Mouse (Mus musculus): Measurements from ENCODE around the gene Gm10073. TPM values are rescaled to one million over a fixed set of nuclear protein-coding genes. Genes with fewer than 3 reads are reported as not detected.
"Not testable (repeated sequence)": the region's sequence is repeated elsewhere in the genome, so short reads cannot be mapped to it uniquely, and the experiment has no call there.

Gm10073 gene
- polyA plus RNA-seq, 2 experiments from 2014 or later = 85.5 to 100 TPM

- ATAC-seq = no peak
Observed at GRCm38 (mm10) chr8:106597067-106597466, 23.8 kb upstream of the Gm10073 start.

- ATAC-seq = not testable (repeated sequence)
Observed at GRCm38 (mm10) chr8:106595623-106596022, 22.4 kb upstream of the Gm10073 start.

- no peak for ATAC-seq
Observed at GRCm38 (mm10) chr8:106592458-106592857, 19.2 kb upstream of the Gm10073 start.

- ATAC-seq = no peak
Observed at GRCm38 (mm10) chr8:106588443-106589431, 15.5 kb upstream of the Gm10073 start.

GRCm38 (mm10) chr8:106586896-106587295 is 13.6 kb upstream of the Gm10073 start:
- ATAC-seq = no peak

- no peak for ATAC-seq
Observed at GRCm38 (mm10) chr8:106585671-106586037, 12.4 kb upstream of the Gm10073 start.

- no peak for ATAC-seq
Observed at GRCm38 (mm10) chr8:106584942-106585670, 11.8 kb upstream of the Gm10073 start.

- no peak for ATAC-seq
Observed at GRCm38 (mm10) chr8:106581344-106582088, 8.3 kb upstream of the Gm10073 start.

GRCm38 (mm10) chr8:106579510-106579909 is 6.2 kb upstream of the Gm10073 start:
- ATAC-seq = no peak

- no peak for ATAC-seq
Observed at GRCm38 (mm10) chr8:106576849-106577555, 3.7 kb upstream of the Gm10073 start.

GRCm38 (mm10) chr8:106574283-106574682 is 1.0 kb upstream of the Gm10073 start:
- no peak for ATAC-seq

GRCm38 (mm10) chr8:106572175-106572574 is 1.1 kb downstream of the Gm10073 start:
- ATAC-seq = not testable (repeated sequence)

- no peak for ATAC-seq
Observed at GRCm38 (mm10) chr8:106571551-106572172, 1.6 kb downstream of the Gm10073 start.

GRCm38 (mm10) chr8:106570386-106570785 is 2.9 kb downstream of the Gm10073 start:
- no peak for ATAC-seq

GRCm38 (mm10) chr8:106569006-106569405 is 4.3 kb downstream of the Gm10073 start:
- no peak for ATAC-seq

GRCm38 (mm10) chr8:106563691-106564182 is 9.5 kb downstream of the Gm10073 start:
- ATAC-seq = peak; percentile 59

GRCm38 (mm10) chr8:106561097-106561865 is 12.0 kb downstream of the Gm10073 start:
- peak; percentile 88 for ATAC-seq

GRCm38 (mm10) chr8:106559844-106560243 is 13.4 kb downstream of the Gm10073 start:
- no peak for ATAC-seq

- no peak for ATAC-seq
Observed at GRCm38 (mm10) chr8:106556068-106556645, 17.1 kb downstream of the Gm10073 start.

GRCm38 (mm10) chr8:106554011-106554410 is 19.2 kb downstream of the Gm10073 start:
- ATAC-seq = no peak
